Mouse (Mus musculus): ENCODE measurements around the gene Lce1j.

Lce1j gene

GRCm38 (mm10) chr3:92790414-92790813 is at the start of gene Lce1j:
Gene Lce1j, minus strand, starts transcription at chr3:92790514.
- DNase-seq (ENCODE audit: low read depth, low spot score): no peak

GRCm38 (mm10) chr3:92827108-92827507 is 36.8 kb upstream of the Lce1j start, which contains the start of gene Kprp:
Gene Kprp, minus strand, starts transcription at chr3:92827247.
- DNase-seq (ENCODE audit: low read depth, low spot score): no peak

GRCm38 (mm10) chr3:92825808-92826207 is 35.5 kb upstream of the Lce1j start:
- DNase-seq (ENCODE audit: low read depth, low spot score): no peak

- peak; percentile 97 for DNase-seq (ENCODE audit: low read depth, low spot score)
Measured at GRCm38 (mm10) chr3:92816036-92816435, 25.7 kb upstream of the Lce1j start.

- peak; percentile 74 for DNase-seq (ENCODE audit: low read depth, low spot score)
Measured at GRCm38 (mm10) chr3:92815581-92815980, 25.3 kb upstream of the Lce1j start.

GRCm38 (mm10) chr3:92807791-92808190 is 17.5 kb upstream of the Lce1j start, which contains the start of gene Lce1k:
Gene Lce1k, minus strand, starts transcription at chr3:92807891.
- no peak for DNase-seq (ENCODE audit: low read depth, low spot score)

- no peak for DNase-seq (ENCODE audit: low read depth, low spot score)
Measured at GRCm38 (mm10) chr3:92778799-92779198, 11.5 kb downstream of the Lce1j start, which contains the start of gene Lce1i. Gene Lce1i, minus strand, starts transcription at chr3:92778899.

- DNase-seq (ENCODE audit: low read depth, low spot score): peak; percentile 48
Measured at GRCm38 (mm10) chr3:92771573-92771972, 18.7 kb downstream of the Lce1j start.

GRCm38 (mm10) chr3:92764965-92765364 is 25.3 kb downstream of the Lce1j start, which contains the start of gene Lce1h:
Gene Lce1h, minus strand, starts transcription at chr3:92765065.
- no peak for DNase-seq (ENCODE audit: low read depth, low spot score)

GRCm38 (mm10) chr3:92753197-92753596 is 37.1 kb downstream of the Lce1j start:
- peak; percentile 15 for DNase-seq (ENCODE audit: low read depth, low spot score)

- no peak for DNase-seq (ENCODE audit: low read depth, low spot score)
Measured at GRCm38 (mm10) chr3:92752238-92752637, 38.1 kb downstream of the Lce1j start, which contains the start of gene Lce1g. Gene Lce1g, minus strand, starts transcription at chr3:92752338.

- DNase-seq (ENCODE audit: low read depth, low spot score): no peak
Measured at GRCm38 (mm10) chr3:92738996-92739395, 51.3 kb downstream of the Lce1j start, which contains the start of gene Gm38119. Gene Gm38119, minus strand, starts transcription at chr3:92739096.

Measured in R1 (cell line).